Mouse (Mus musculus) central nervous system, embryonic 14 days (tissue): Measurements from ENCODE around the gene Nufip1. TPM values are rescaled to one million over a fixed set of nuclear protein-coding genes. Genes with fewer than 3 reads are reported as not detected.

Experiments
- polyA plus RNA-seq: library from polyadenylated mRNA; depleted of rRNA; stranded (reverse); fragments of >200 nt; gene quantifications from 2 replicates; pipeline ENCODE4 v1.2.3, GENCODE M21; 2012; rRNA removed

Nufip1 gene
- polyA plus RNA-seq = 9.0 and 9.2 TPM in 2 replicates

DNA sequence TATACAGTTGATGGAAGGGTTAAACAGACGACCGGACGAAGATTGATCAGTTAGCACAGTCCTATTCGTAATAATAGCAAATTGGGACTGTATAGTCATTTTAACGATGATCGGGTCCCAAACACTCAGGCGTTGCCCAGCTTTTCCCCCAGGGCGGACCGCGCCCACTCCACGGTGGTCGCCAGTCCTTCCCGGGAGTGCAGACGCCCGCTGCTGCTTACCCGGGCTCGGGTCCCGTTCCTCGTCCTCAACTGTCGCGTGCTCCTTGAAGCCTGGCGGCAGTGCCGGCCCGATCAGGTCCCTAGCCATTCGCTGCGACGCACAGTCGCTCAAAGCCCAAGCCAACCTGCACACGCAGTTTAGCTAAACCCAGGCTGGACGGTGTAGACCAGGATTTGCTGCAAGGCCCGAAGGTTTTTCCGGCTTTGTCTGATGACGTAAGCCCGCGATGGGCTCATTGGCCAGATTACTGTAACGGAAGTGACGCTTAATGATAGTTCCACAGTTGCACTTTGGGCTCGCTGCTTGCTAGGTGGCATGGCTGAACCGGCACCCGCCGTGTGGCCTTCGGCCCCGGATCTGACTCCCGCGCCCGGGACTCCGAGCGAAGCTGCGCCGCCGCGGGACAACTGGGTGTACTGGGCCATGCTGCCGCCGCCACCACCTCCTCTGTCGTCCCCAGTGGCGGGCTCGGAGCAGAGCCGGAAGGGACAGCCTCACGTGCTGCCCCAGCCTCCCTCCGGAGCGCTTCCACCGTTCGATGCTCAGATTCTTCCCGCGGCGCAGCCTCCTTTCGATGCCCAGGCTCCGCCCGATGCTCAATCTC, at the start of gene Nufip1, which contains the start of gene Gpalpp1:
Gene Nufip1, plus strand, starts transcription at position 496 of the 826 bp plus-strand sequence.
Gene Gpalpp1, minus strand, starts transcription at position 365 of the 826 bp plus-strand sequence.

Other genes starting within 250 kb of the Nufip1 start
- gene Kctd4, start 155.9 kb upstream of the Nufip1 start, polyA plus RNA-seq = 3.2 and 3.7 TPM in 2 replicates
- 26.5 and 30.7 TPM in 2 replicates for gene Gtf2f2, start 100.0 kb upstream of the Nufip1 start, polyA plus RNA-seq
- 12.1 and 13.7 TPM in 2 replicates for gene Gpalpp1, start 131 bp upstream of the Nufip1 start, polyA plus RNA-seq